Mouse (Mus musculus) testis, adult 2 months (tissue): ENCODE measurements at regions not wholly inside any gene's neighbourhood (a gene's known extent, or its start where the extent isn't known, plus 50 kb on each side); places are given as distances from the start of the nearest gene placed in this dataset.

ENCODE experiments used
- H3K27ac ChIP-seq: fragments of 200-500 bp; 2 replicates; pipeline ENCODE4 v1.5.1; 2012; ENCODE audit warnings: low read depth, low read length; ENCODE audit not compliant: control insufficient read depth, insufficient read depth
- H3K27me3 ChIP-seq: fragments of 200-500 bp; 2 replicates; pipeline ENCODE4 v1.6.1; 2012; ENCODE audit warnings: mild to moderate bottlenecking, low read length, moderate library complexity; ENCODE audit not compliant: control insufficient read depth, insufficient read depth
- H3K36me3 ChIP-seq: fragments of 200-500 bp; 2 replicates; pipeline ENCODE4 v1.6.1; 2012; ENCODE audit warnings: mild to moderate bottlenecking, low read length; ENCODE audit not compliant: control insufficient read depth, insufficient read depth
- H3K4me1 ChIP-seq: fragments of 200-500 bp; 2 replicates; pipeline ENCODE4 v1.6.1; 2012; ENCODE audit warnings: low read length; ENCODE audit not compliant: control insufficient read depth, insufficient read depth
- H3K4me3 ChIP-seq: fragments of 200-500 bp; 2 replicates; pipeline ENCODE4 v1.5.1; 2012; ENCODE audit warnings: low read depth, mild to moderate bottlenecking, low read length, moderate library complexity, mixed read lengths; ENCODE audit not compliant: control insufficient read depth
- CTCF ChIP-seq: fragments of 200-500 bp; IDR thresholded peaks from 2 replicates; pipeline ENCODE4 v1.5.1; 2012; ENCODE audit warnings: low read depth, mild to moderate bottlenecking, inconsistent platforms, low read length, moderate library complexity; ENCODE audit not compliant: control insufficient read depth, insufficient read depth, insufficient replicate concordance
- POLR2A ChIP-seq: fragments of 200-500 bp; IDR thresholded peaks from 2 replicates; pipeline ENCODE4 v1.6.1; 2012; ENCODE audit warnings: low read depth, mild to moderate bottlenecking, inconsistent platforms, low read length, moderate library complexity; ENCODE audit not compliant: control insufficient read depth

- Histone ChIP-seq H3K27me3 (no peaks in the 10 kb centered on the region), H3K27ac (no peak overlapping the region), H3K36me3 (no peaks in the 10 kb centered on the region), H3K4me1 (no peaks in the 10 kb centered on the region; the same call in 1 of the 2 replicates), H3K4me3 (no peak overlapping the region)
- TF ChIP-seq POLR2A (no peak), CTCF (no peak)
Measured at GRCm38 (mm10) chr16:77417791-77418190, 184.1 kb downstream of the Gm11146 start.

DNA sequence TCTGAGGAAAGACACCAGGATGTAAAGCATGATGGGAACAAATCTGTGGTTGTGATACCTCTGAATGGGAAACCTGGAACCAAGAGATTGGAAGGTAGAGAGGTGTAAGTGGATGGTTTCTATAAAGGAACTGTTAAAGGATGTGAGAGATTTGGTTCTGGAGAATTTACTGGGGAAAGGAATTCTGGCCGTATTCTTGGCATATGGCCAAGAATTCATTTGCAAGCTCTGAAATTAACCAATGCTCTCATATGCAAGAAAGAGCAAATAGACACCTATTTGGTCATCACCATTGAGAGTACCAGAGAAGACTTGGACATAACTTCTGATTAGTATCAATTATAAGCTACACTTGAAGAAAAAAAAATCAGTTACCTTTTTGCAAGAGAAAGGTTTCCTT is 187.3 kb downstream of the Gm11146 start:
- no peaks in the 10 kb centered on the region for H3K36me3 ChIP-seq
- no peaks in the 10 kb centered on the region for H3K27me3 ChIP-seq
- TF ChIP-seq POLR2A (no peak), CTCF (no peak)
- no peak overlapping the region for H3K4me3 ChIP-seq
- no peaks in the 10 kb centered on the region for H3K4me1 ChIP-seq
- H3K27ac ChIP-seq: no peak overlapping the region

DNA sequence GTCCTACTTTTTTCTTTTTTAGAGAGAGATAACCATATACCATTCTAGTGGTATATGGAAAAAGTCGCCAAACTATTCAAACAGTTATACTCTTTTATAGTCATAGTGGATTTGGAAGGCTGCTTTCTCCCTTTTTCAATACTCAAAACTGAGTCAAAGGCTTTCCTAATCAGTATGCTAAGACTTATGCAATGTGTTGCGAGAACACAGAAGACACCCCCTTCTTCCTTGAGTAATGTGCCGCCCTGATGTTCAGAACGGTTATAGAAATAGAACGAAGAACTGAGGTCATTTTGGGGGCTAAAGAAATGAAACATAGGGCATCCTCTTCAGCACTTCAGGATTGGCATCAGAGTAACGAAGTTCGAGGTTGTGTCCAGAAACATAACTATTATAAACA is 192.7 kb downstream of the Gm11146 start:
- TF ChIP-seq POLR2A (no peak), CTCF (no peak)
- H3K4me1 ChIP-seq: no peaks in the 10 kb centered on the region
- no peaks in the 10 kb centered on the region for H3K36me3 ChIP-seq
- no peak overlapping the region for H3K27ac ChIP-seq
- no peaks in the 10 kb centered on the region for H3K27me3 ChIP-seq
- no peak overlapping the region for H3K4me3 ChIP-seq

GRCm38 (mm10) chr16:77406999-77407398 is 194.9 kb downstream of the Gm11146 start:
- Histone ChIP-seq H3K4me1 (no peaks in the 10 kb centered on the region), H3K27ac (no peak overlapping the region), H3K4me3 (no peak overlapping the region)

GRCm38 (mm10) chr16:77405859-77406258 is 196.0 kb downstream of the Gm11146 start:
- no peak overlapping the region for H3K27ac ChIP-seq
- no peak for TF ChIP-seq POLR2A
- TF ChIP-seq CTCF: no peak
- H3K4me3 ChIP-seq: no peak overlapping the region
- H3K27me3 ChIP-seq: no peaks in the 10 kb centered on the region
- H3K4me1 ChIP-seq: no peaks in the 10 kb centered on the region
- no peaks in the 10 kb centered on the region for H3K36me3 ChIP-seq

More at GRCm38 (mm10) chr16:77406999-77407398, 194.9 kb downstream of the Gm11146 start:
- Histone ChIP-seq H3K36me3 (no peaks in the 10 kb centered on the region), H3K27me3 (no peaks in the 10 kb centered on the region)
- TF ChIP-seq CTCF (no peak), POLR2A (no peak)

GRCm38 (mm10) chr16:77405181-77405818 is 196.6 kb downstream of the Gm11146 start:
- no peak for TF ChIP-seq POLR2A
- no peak for TF ChIP-seq CTCF
- Histone ChIP-seq H3K36me3 (no peaks in the 10 kb centered on the region), H3K27me3 (no peaks in the 10 kb centered on the region), H3K4me3 (no peak overlapping the region), H3K27ac (no peak overlapping the region), H3K4me1 (peaks cover 3% of the 10 kb centered on the region)

- Histone ChIP-seq H3K4me1 (peaks cover 8% of the 10 kb centered on the region), H3K36me3 (no peaks in the 10 kb centered on the region), H3K4me3 (no peak overlapping the region), H3K27ac (0 out of 2 replicates have a peak overlapping the region, but pooled peaks have one; percentile 13), H3K27me3 (no peaks in the 10 kb centered on the region)
- TF ChIP-seq POLR2A (no peak), CTCF (no peak)
Measured at GRCm38 (mm10) chr16:77402711-77403280, 199.1 kb downstream of the Gm11146 start.

DNA sequence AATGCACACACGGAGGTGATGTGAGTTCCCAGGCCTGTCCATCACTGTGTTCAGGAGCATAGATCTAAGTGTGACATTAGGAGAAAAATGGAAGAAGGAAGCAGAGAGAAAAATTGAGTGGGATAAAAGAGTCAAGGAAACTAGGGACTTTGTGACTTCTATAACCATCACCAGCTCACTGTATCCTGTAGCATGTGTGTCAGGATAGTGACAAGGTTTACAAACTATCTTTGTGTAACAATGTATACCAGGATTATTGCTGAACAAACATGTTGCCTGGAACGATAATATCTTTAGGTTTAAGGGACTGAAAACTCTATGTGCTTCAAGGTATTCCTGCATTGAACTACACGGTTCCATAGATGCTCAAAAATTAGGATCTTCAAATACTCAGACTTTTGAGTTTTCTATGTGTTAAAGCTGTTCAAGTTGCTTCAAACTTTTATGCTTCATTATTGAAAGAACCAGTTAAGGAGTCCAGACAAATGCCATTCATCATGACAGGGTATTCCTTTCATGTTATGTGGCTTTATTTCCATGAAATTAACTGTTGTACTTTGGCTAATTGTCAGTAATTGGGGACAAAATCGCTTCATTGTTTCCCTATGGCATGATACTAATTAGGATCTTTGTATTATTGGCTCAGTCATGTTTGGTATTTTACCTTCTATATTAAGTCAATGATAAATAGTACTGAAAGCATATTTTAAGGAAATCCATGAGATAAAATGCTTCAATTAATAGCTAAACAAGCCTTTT is 200.5 kb downstream of the Gm11146 start:
- Histone ChIP-seq H3K4me1 (peaks cover 8% of the 10 kb centered on the region), H3K36me3 (no peaks in the 10 kb centered on the region), H3K4me3 (no peak overlapping the region), H3K27me3 (no peaks in the 10 kb centered on the region), H3K27ac (peak overlapping the region; percentile 93)
- TF ChIP-seq CTCF: no peak
- TF ChIP-seq POLR2A: no peak
